Mouse (Mus musculus) ovary, adult 18-20 months (tissue): ENCODE data around the gene Ccdc32.
"Not testable (repeated sequence)": the region's sequence is repeated elsewhere in the genome, so short reads cannot be mapped to it uniquely, and the experiment has no call there.

ENCODE experiments used
- DNase-seq: peaks from one replicate; pipeline ENCODE4 v3.0.0; 2022; ENCODE audit warnings: low spot score, mixed read lengths

Gene Ccdc32

GRCm38 (mm10) chr2:119028941-119029551 lies at the start of gene Ccdc32:
Ccdc32 (minus strand) TSS chr2:119029393.
- peak; percentile 87 for DNase-seq

- no peak for DNase-seq
These were observed 43.2 kb upstream of the Ccdc32 start for GRCm38 (mm10) chr2:119072397-119072796.

GRCm38 (mm10) chr2:119060139-119060538 lies 30.9 kb upstream of the Ccdc32 start:
- no peak for DNase-seq

GRCm38 (mm10) chr2:119050132-119050650 lies 21.0 kb upstream of the Ccdc32 start:
- DNase-seq, result no peak

- DNase-seq, result no peak
These were observed 18.7 kb upstream of the Ccdc32 start for GRCm38 (mm10) chr2:119047849-119048248.

- peak; percentile 84 for DNase-seq
These were observed 17.7 kb upstream of the Ccdc32 start, which contains the start of gene Knl1 for GRCm38 (mm10) chr2:119046649-119047611. Knl1 (plus strand) TSS chr2:119047119.

GRCm38 (mm10) chr2:119045163-119045562 lies 16.0 kb upstream of the Ccdc32 start:
- DNase-seq, result no peak

GRCm38 (mm10) chr2:119040882-119041281 lies 11.7 kb upstream of the Ccdc32 start:
- no peak for DNase-seq

GRCm38 (mm10) chr2:119035397-119035745 lies 6.2 kb upstream of the Ccdc32 start:
- DNase-seq, result no peak

GRCm38 (mm10) chr2:119034656-119035396 lies 5.6 kb upstream of the Ccdc32 start, which contains the start of gene Rpusd2:
Rpusd2 (plus strand) TSS chr2:119034790.
- peak; percentile 84 for DNase-seq

GRCm38 (mm10) chr2:119032191-119032590 lies 3.0 kb upstream of the Ccdc32 start:
- no peak for DNase-seq

GRCm38 (mm10) chr2:119026951-119027350 lies 2.2 kb downstream of the Ccdc32 start:
- no peak for DNase-seq

GRCm38 (mm10) chr2:119025239-119025616 lies 4.0 kb downstream of the Ccdc32 start:
- no peak for DNase-seq

- DNase-seq, result no peak
These were observed 4.5 kb downstream of the Ccdc32 start for GRCm38 (mm10) chr2:119024536-119025238.

- DNase-seq, result no peak
These were observed 6.0 kb downstream of the Ccdc32 start for GRCm38 (mm10) chr2:119023154-119023660.

- DNase-seq, result no peak
These were observed 9.7 kb downstream of the Ccdc32 start for GRCm38 (mm10) chr2:119019538-119019937.

GRCm38 (mm10) chr2:119019131-119019530 lies 10.1 kb downstream of the Ccdc32 start:
- no peak for DNase-seq

GRCm38 (mm10) chr2:119018391-119019122 lies 10.6 kb downstream of the Ccdc32 start:
- no peak for DNase-seq

- no peak for DNase-seq
These were observed 11.5 kb downstream of the Ccdc32 start for GRCm38 (mm10) chr2:119017647-119018046.

- not testable (repeated sequence) for DNase-seq
These were observed 12.9 kb downstream of the Ccdc32 start for GRCm38 (mm10) chr2:119016312-119016711.
